ENCODE assay signal across 15 mouse cellular contexts in the genomic region with DNA sequence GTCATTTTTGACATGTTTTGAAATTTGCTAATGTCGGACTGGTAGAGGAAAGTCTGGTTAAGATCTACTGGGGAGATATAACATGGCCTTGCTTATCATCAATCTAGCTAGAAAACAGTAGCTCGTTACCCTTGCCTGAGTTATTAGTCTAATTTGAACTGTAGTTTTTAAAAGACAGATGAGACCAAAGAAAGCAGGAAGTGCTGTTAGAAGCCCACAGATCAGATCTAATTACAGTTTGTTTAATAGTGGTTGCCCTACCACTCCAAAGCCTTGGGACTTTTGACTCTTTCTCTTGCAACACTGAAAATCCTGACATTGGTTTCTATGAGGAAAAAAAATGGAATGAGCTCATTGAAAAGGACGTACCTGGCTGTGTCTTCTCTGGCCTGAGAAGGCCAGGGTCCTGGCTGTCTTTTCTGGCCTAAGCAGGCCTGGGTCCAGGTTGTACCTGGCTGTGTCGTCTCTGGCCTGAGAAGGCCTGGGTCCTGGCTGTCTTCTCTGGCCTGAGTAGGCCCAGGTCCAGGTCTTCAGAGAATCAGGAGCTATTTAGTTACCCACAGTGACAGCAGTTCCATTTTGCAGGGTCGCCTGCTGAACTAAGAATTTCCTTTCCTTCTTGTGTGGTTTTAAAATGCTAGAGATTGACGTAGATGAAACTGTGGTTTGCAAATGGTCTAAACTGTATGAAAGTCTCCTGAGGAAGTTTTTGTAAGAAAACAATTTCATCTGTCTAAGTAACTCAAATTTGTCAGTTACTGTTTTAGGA. TPM values are rescaled to one million over a fixed set of nuclear protein-coding genes. Genes with fewer than 3 reads are reported as not detected.
DNase-seq lines count a peak whose midpoint lies in the region; ATAC-seq lines count a peak whose summit lies in the region.
"Had no signal": no experiment of that assay in that cellular context is flagged by ENCODE, and none has a peak within 500 bp of the region (broad histone marks: within the 10 kb centered on the region; RNA-seq: fewer than 3 reads in every experiment).

A gene (minus strand): TSS at position 604 of the 769 bp plus-strand sequence.

- peak; percentile 65 to 67 for DNase-seq in spleen, postnatal 36 days (ENCODE audit: low spot score in 2 of 2)
- DNase-seq in spleen, postnatal 4 days (ENCODE audit: low spot score in 2 of 2): no peak
- DNase-seq in adrenal gland, postnatal 4 days (ENCODE audit: low spot score in 2 of 2): no peak
- no peak for DNase-seq in limb, embryonic 10.5 days (ENCODE audit: low spot score)
- DNase-seq: left cerebral cortex, postnatal 4 days had no signal

- WGBS in limb, embryonic 10.5 days: 77% methylated on average over 6 of the region's 6 CpGs

- no peaks in the 10 kb centered on the region for H3K36me3 ChIP-seq in limb, embryonic 10.5 days
- H3K36me3 ChIP-seq: heart, embryonic 13.5 days; hindbrain, embryonic 13.5 days; lung, embryonic 15.5 days; midbrain, embryonic 12.5 days had no signal

- no peaks in the 10 kb centered on the region for H3K9me3 ChIP-seq in limb, embryonic 10.5 days (replicated peaks)
- H3K9me3 ChIP-seq: heart, embryonic 13.5 days; hindbrain, embryonic 13.5 days; lung, embryonic 15.5 days; midbrain, embryonic 12.5 days had no signal

- no peaks in the 10 kb centered on the region for H3K27me3 ChIP-seq in limb, embryonic 10.5 days (ENCODE audit: low read depth, poor library complexity, severe bottlenecking)
- H3K27me3 ChIP-seq: heart, embryonic 13.5 days; hindbrain, embryonic 13.5 days; lung, embryonic 15.5 days; midbrain, embryonic 12.5 days had no signal

- no peaks in the 10 kb centered on the region for H3K4me1 ChIP-seq in brown adipose tissue, adult 24 weeks (ENCODE audit: control insufficient read depth, insufficient read depth, insufficient read length, low read length)
- no peaks in the 10 kb centered on the region for H3K4me1 ChIP-seq in limb, embryonic 10.5 days
- H3K4me1 ChIP-seq: hindbrain, embryonic 13.5 days; lung, embryonic 15.5 days; midbrain, embryonic 12.5 days had no signal

- peak; percentile 46 for ATAC-seq in monocyte, adult 5-6 weeks (replicated peaks; ENCODE audit: insufficient number of reproducible peaks, low FRiP score, low TSS enrichment, poor library complexity, severe bottlenecking)
- ATAC-seq in megakaryocyte-erythroid progenitor cell, adult 5-6 weeks (replicated peaks; ENCODE audit: low FRiP score, low TSS enrichment, poor library complexity, severe bottlenecking): no peak
- ATAC-seq: forebrain, embryonic 14.5 days had no signal

- 0 out of 2 replicates have a peak within 1 kb of the TSS, but pooled peaks have one; percentile 27 for H3K27ac ChIP-seq in brown adipose tissue, adult 24 weeks (replicated peaks; ENCODE audit: low read depth, low read length)
- no peak within 1 kb of the TSS for H3K27ac ChIP-seq in limb, embryonic 10.5 days
- H3K27ac ChIP-seq: heart, embryonic 13.5 days; hindbrain, embryonic 13.5 days; layer of hippocampus, adult 2 months; lung, embryonic 15.5 days; midbrain, embryonic 12.5 days had no signal

- no peak within 1 kb of the TSS for H3K4me3 ChIP-seq in brown adipose tissue, adult 24 weeks (ENCODE audit: insufficient read depth, low read depth, low read length)
- no peak within 1 kb of the TSS for H3K4me3 ChIP-seq in limb, embryonic 10.5 days
- H3K4me3 ChIP-seq: heart, embryonic 13.5 days; hindbrain, embryonic 13.5 days; layer of hippocampus, adult 2 months; lung, embryonic 15.5 days; midbrain, embryonic 12.5 days had no signal

RNA-seq across cellular contexts. Expression of the gene that starts here (rescaled TPM):
- 0.50 TPM in 1 of 2 replicates, not detected in the other for polyA plus RNA-seq in brown adipose tissue, adult 24 weeks (2012; ENCODE audit: insufficient read depth, insufficient read length, missing spikeins)
- 42.7 to 93.4 TPM (median 62.6 TPM) in 3 replicates for total RNA-seq in monocyte, adult 5-6 weeks (2017)
- total RNA-seq in megakaryocyte-erythroid progenitor cell, adult 5-6 weeks (2014; fragmentation: Nextera tagmentation): 0.83 and 2.6 TPM in 2 replicates
- 3.4 and 7.8 TPM in 2 replicates for total RNA-seq in megakaryocyte-erythroid progenitor cell, adult 5-6 weeks (2017)
- total RNA-seq in adrenal gland, postnatal 4 days (2021): under 1 TPM in 1 of 2 experiments, not detected in 1; 0.17 TPM
- polyA plus RNA-seq in limb, embryonic 10.5 days (2016; fragmentation: Nextera tagmentation; extraction: Ambion mirVana): 0.38 and 0.53 TPM in 2 replicates
- total RNA-seq: layer of hippocampus, adult 2 months; left cerebral cortex, postnatal 4 days had no signal
- polyA plus RNA-seq: brain, embryonic 14.5 days had no signal

Comparison
In these comparisons a context has a peak if more than half of its experiments do, and no peak if none do; other contexts are left out.
1. DNase-seq: peak in spleen, postnatal 36 days (2 of 2); none in spleen, postnatal 4 days (0 of 2), adrenal gland, postnatal 4 days (0 of 2) and limb, embryonic 10.5 days (single experiment).